Mouse (Mus musculus) embryonic facial prominence, embryonic 11.5 days (tissue): ENCODE results near the gene Elavl1. TPM values are rescaled to one million over a fixed set of nuclear protein-coding genes. Genes with fewer than 3 reads are reported as not detected.

Experiments
- ATAC-seq: fragments of 200-750 bp; cut with Nextera tagmentation; replicated peaks from 2 replicates; pipeline ENCODE4 v1.8.0; 2017; ENCODE audit warnings: low read depth; ENCODE audit not compliant: insufficient number of reproducible peaks, low FRiP score, low TSS enrichment
- DNase-seq: peaks from one replicate; pipeline ENCODE4 v3.0.0-alpha.2; 2015; ENCODE audit warnings: low spot score
- H3K27ac ChIP-seq: fragments of 300-500 bp; sonication (generic); replicated peaks from 2 replicates; pipeline ENCODE4 v1.5.1; 2014; ENCODE audit warnings: mild to moderate bottlenecking, low read depth, low read length, control low read depth
- H3K27me3 ChIP-seq: fragments of 300-500 bp; sonication (generic); 2 replicates; pipeline ENCODE4 v1.6.1; 2014; ENCODE audit warnings: mild to moderate bottlenecking, low read length, moderate library complexity, mixed read lengths; ENCODE audit not compliant: control insufficient read depth, insufficient read depth
- H3K36me3 ChIP-seq: fragments of 300-500 bp; sonication (generic); replicated peaks from 2 replicates; pipeline ENCODE4 v1.6.1; 2014; ENCODE audit warnings: low read depth, mild to moderate bottlenecking, low read length, moderate library complexity, mixed read lengths; ENCODE audit not compliant: control insufficient read depth, insufficient read depth
- H3K4me1 ChIP-seq: fragments of 300-500 bp; sonication (generic); 2 replicates; pipeline ENCODE4 v1.6.1; 2014; ENCODE audit warnings: low read length, mixed read lengths; ENCODE audit not compliant: control insufficient read depth, insufficient read depth
- H3K4me2 ChIP-seq: fragments of 300-500 bp; sonication (generic); 2 replicates; pipeline ENCODE4 v1.6.1; 2014; ENCODE audit warnings: low read depth, mild to moderate bottlenecking, control low read depth, low read length, moderate library complexity
- H3K4me3 ChIP-seq: fragments of 300-500 bp; sonication (generic); 2 replicates; pipeline ENCODE4 v1.5.1; 2014; ENCODE audit warnings: low read depth, low read length, control low read depth
- H3K9ac ChIP-seq: fragments of 300-500 bp; sonication (generic); replicated peaks from 2 replicates; pipeline ENCODE4 v1.6.1; 2014; ENCODE audit warnings: mild to moderate bottlenecking, control low read depth, low read length
- H3K9me3 ChIP-seq: fragments of 300-500 bp; sonication (generic); replicated peaks from 2 replicates; pipeline ENCODE4 v1.6.1; 2016; ENCODE audit warnings: mild to moderate bottlenecking, low read length, inconsistent platforms, mixed read lengths; ENCODE audit not compliant: control insufficient read depth
- WGBS: fragments of 180-500 bp; shearing (Covaris S2); extraction: QIAGEN DNeasy Blood & Tissue Kit; methylation state at CpG from one replicate; pipeline ENCODE4 v1.1.7; 2014; 5-methylcytosine and 5-hydroxymethylcytosine counted together
- polyA plus RNA-seq: library from polyadenylated mRNA; unstranded; fragments of >200 nt; fragmentation: Nextera tagmentation; extraction: Ambion mirVana; gene quantifications from 2 replicates; pipeline ENCODE4 v1.2.1, GENCODE M21; 2014

Gene Elavl1
- polyA plus RNA-seq, 1 experiment from 2014 or later, result 409 TPM

- H3K4me1 ChIP-seq, result peaks cover 9% of the 10 kb centered on the region
- ATAC-seq, result no peak
- H3K27me3 ChIP-seq, result no peaks in the 10 kb centered on the region
- H3K9ac ChIP-seq, result no peak within 1 kb of the TSS
- 73% methylated on average over 13 of the region's 15 CpGs for WGBS
- DNase-seq, result no peak
- no peak within 1 kb of the TSS; the same call in 1 of the 2 replicates for H3K27ac ChIP-seq
- H3K4me3 ChIP-seq, result no peak within 1 kb of the TSS
- H3K4me2 ChIP-seq, result no peak within 1 kb of the TSS
- H3K9me3 ChIP-seq, result no peaks in the 10 kb centered on the region
- H3K36me3 ChIP-seq, result peaks cover 6% of the 10 kb centered on the region
Measured at GRCm38 (mm10) chr8:4247951-4248540, 77.2 kb downstream of the Elavl1 start, which contains the start of gene Tgfbr3l. Gene Tgfbr3l (plus strand): TSS chr8:4248214.

- no peak overlapping the region for H3K4me3 ChIP-seq
- no peak overlapping the region for H3K4me2 ChIP-seq
- no peak overlapping the region for H3K27ac ChIP-seq
- no peaks in the 10 kb centered on the region for H3K9me3 ChIP-seq
- DNase-seq, result no peak
- no peaks in the 10 kb centered on the region for H3K27me3 ChIP-seq
- ATAC-seq, result no peak
- H3K9ac ChIP-seq, result no peak overlapping the region
- H3K4me1 ChIP-seq, result peaks cover 9% of the 10 kb centered on the region
- H3K36me3 ChIP-seq, result peaks cover 8% of the 10 kb centered on the region
- WGBS, result 89% methylated on average over 8 of the region's 8 CpGs
Measured at GRCm38 (mm10) chr8:4247241-4247640, 78.0 kb downstream of the Elavl1 start.

GRCm38 (mm10) chr8:4245737-4246136, 79.5 kb downstream of the Elavl1 start:
- WGBS, result 91% methylated on average over 13 of the region's 13 CpGs
- Histone ChIP-seq H3K4me2 (no peak overlapping the region), H3K27ac (no peak overlapping the region), H3K36me3 (peaks cover 8% of the 10 kb centered on the region), H3K4me1 (peaks cover 9% of the 10 kb centered on the region), H3K27me3 (no peaks in the 10 kb centered on the region), H3K4me3 (no peak overlapping the region), H3K9ac (no peak overlapping the region), H3K9me3 (no peaks in the 10 kb centered on the region)
- ATAC-seq (no peak), DNase-seq (no peak)

- H3K36me3 ChIP-seq, result peaks cover 8% of the 10 kb centered on the region
- no peak for ATAC-seq
- no peak overlapping the region for H3K27ac ChIP-seq
- no peak overlapping the region for H3K9ac ChIP-seq
- no peak overlapping the region for H3K4me3 ChIP-seq
- no peak for DNase-seq
- no peak overlapping the region for H3K4me2 ChIP-seq
- 96% methylated on average over 5 of the region's 5 CpGs for WGBS
- no peaks in the 10 kb centered on the region for H3K9me3 ChIP-seq
- H3K4me1 ChIP-seq, result peaks cover 12% of the 10 kb centered on the region
- H3K27me3 ChIP-seq, result no peaks in the 10 kb centered on the region
Measured at GRCm38 (mm10) chr8:4245061-4245460, 80.2 kb downstream of the Elavl1 start.

- DNase-seq (no peak), ATAC-seq (peak; percentile 21; the same call in 1 of the 2 replicates)
- H3K27me3 ChIP-seq, result no peaks in the 10 kb centered on the region
- H3K36me3 ChIP-seq, result peaks cover 4% of the 10 kb centered on the region
- H3K4me2 ChIP-seq, result peak overlapping the region; percentile 68
- H3K27ac ChIP-seq, result peak overlapping the region; percentile 71; the same call in 1 of the 2 replicates
- 15% methylated on average over 19 of the region's 19 CpGs for WGBS
- peak overlapping the region; percentile 57 for H3K4me3 ChIP-seq
- peak overlapping the region; percentile 82 for H3K9ac ChIP-seq
- H3K9me3 ChIP-seq, result no peaks in the 10 kb centered on the region
- H3K4me1 ChIP-seq, result 0 out of 2 replicates have a peak, but pooled peaks cover 3% of the 10 kb centered on the region
Measured at GRCm38 (mm10) chr8:4239193-4239890, 85.9 kb downstream of the Elavl1 start.

- H3K27me3 ChIP-seq, result no peaks in the 10 kb centered on the region
- 0 out of 2 replicates have a peak, but pooled peaks cover 3% of the 10 kb centered on the region for H3K4me1 ChIP-seq
- H3K4me3 ChIP-seq, result peak within 1 kb of the TSS; percentile 57
- peak within 1 kb of the TSS; percentile 92 for H3K27ac ChIP-seq
- H3K9me3 ChIP-seq, result no peaks in the 10 kb centered on the region
- peak within 1 kb of the TSS; percentile 68 for H3K4me2 ChIP-seq
- peaks cover 4% of the 10 kb centered on the region for H3K36me3 ChIP-seq
- peak; percentile 94 for ATAC-seq
- peak; percentile 100 for DNase-seq
- H3K9ac ChIP-seq, result peak within 1 kb of the TSS; percentile 82
- under 1% methylated on average over 71 of the region's 71 CpGs for WGBS
Measured at GRCm38 (mm10) chr8:4238434-4239192, 86.6 kb downstream of the Elavl1 start, which contains the start of the genes Map2k7 and Gm49320. Gene Map2k7 (plus strand): TSS chr8:4238740. Gene Gm49320 (plus strand): TSS chr8:4238865.

- H3K4me3 ChIP-seq, result peak overlapping the region; percentile 57
- DNase-seq, result no peak
- peak overlapping the region; percentile 68 for H3K4me2 ChIP-seq
- no peak; the same call in 1 of the 2 replicates for ATAC-seq
- peaks cover under 1% of the 10 kb centered on the region for H3K36me3 ChIP-seq
- H3K27ac ChIP-seq, result peak overlapping the region; percentile 92
- H3K9me3 ChIP-seq, result no peaks in the 10 kb centered on the region
- 0 out of 2 replicates have a peak, but pooled peaks cover 3% of the 10 kb centered on the region for H3K4me1 ChIP-seq
- H3K9ac ChIP-seq, result peak overlapping the region; percentile 82
- 20% methylated on average over 15 of the region's 15 CpGs for WGBS
- no peaks in the 10 kb centered on the region for H3K27me3 ChIP-seq
Measured at GRCm38 (mm10) chr8:4237814-4238433, 87.3 kb downstream of the Elavl1 start.
